Mouse (Mus musculus) erythroid progenitor cell, adult 5-6 weeks (primary cell): ENCODE data around the gene Tifa. TPM values are rescaled to one million over a fixed set of nuclear protein-coding genes. Genes with fewer than 3 reads are reported as not detected.
A peak's percentile ranks its signal among the peaks of the same experiment; 100 is the strongest.

ENCODE experiments used
- ATAC-seq: replicated peaks from 2 replicates; pipeline ENCODE4 v1.8.0; 2016; ENCODE audit warnings: moderate number of reproducible peaks, mild to moderate bottlenecking, moderate TSS enrichment, inconsistent platforms; ENCODE audit not compliant: poor library complexity, low FRiP score, severe bottlenecking
- total RNA-seq, 2 experiments: library from RNA; stranded (forward) in 1 of 2; stranded (reverse) in 1 of 2; fragments of 150-400 nt in 1 of 2; fragments of 186-747, 209-891 nt in 1 of 2; gene quantifications; 2 replicates each; pipeline versions ENCODE4 v1.2.3 to v1.2.4; 2015 to 2017; ENCODE audit warnings: low replicate concordance in 2 of 2

Tifa gene
- total RNA-seq, 2 experiments from 2014 or later = 73.2 to 80.1 TPM

- ATAC-seq = no peak
Measured at GRCm38 (mm10) chr3:127852722-127853121, 63.1 kb downstream of the Tifa start.

DNA sequence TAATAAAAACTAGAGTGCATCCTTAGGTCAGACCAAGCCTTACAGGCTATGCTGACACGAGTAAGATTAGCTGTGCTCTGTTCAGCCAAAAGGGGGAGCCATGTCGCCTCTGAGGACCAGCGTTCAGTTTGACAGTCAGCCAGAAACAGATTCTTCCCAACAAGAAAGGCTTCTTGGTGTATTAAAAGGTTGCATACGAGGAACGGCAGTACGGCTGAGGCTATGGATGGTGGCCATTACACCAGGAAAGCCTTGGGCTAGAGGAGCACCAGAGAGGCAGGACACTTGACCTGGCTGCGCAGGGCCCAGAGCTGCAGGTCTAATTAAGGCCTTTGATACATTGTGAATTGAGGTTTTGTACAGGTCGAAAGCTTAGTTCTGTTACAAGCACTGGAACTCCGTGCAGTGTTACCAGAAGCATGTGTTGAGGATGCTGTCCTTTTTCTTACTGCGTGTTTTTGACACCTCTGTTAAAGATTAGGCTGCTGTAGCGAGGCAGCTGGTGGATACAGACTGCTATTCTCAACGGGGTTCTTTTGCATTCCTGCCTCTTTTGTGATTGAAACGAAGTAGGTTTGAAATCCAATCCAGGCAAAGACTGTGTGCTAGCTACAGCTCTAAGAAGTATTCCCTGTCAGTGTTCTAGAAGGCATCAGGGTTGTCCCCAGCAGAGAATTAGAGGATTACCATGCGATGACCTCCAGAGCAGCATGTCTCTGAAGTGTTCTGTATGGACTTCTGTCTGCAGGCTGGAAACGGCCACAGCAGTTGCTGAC lies 64.0 kb downstream of the Tifa start:
- peak; percentile 93 for ATAC-seq

DNA sequence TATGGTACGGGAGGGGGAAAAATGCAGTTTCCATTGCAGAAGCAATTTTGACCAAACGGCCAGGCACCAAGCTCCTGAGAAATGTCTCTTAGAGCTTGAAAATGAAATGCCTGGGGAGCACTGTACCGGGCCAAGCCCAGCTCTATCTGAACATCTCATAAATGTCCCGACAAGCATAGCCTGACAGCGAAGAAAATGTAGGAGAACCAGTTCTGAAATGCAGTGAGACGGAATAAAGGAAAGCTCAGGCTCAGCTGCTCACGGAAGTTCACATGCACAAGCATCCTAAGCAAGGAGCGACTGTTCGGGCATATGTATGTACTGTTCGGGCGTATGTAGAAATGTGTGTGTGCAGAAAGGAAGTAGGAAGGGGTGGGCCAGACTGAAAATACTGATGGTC lies 71.7 kb downstream of the Tifa start:
- ATAC-seq = no peak

DNA sequence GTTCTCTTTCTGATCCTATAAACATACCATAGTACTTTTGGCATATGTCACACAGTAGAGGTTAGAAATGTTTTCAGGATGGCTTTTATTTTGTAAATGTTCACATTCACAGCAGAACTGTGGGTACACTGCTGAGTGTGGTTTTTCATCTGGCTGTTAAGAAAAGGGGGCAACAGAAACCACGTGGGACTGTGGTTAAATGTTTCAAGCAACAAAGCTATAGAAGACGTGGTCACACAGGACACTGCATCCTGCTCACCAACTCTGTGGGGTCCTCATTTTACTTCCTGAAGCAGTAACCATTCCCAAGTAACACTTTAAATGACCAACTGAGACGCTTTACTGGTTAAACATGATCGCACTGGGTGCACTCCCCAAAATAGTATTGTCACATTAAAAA lies 72.9 kb downstream of the Tifa start:
- no peak for ATAC-seq

DNA sequence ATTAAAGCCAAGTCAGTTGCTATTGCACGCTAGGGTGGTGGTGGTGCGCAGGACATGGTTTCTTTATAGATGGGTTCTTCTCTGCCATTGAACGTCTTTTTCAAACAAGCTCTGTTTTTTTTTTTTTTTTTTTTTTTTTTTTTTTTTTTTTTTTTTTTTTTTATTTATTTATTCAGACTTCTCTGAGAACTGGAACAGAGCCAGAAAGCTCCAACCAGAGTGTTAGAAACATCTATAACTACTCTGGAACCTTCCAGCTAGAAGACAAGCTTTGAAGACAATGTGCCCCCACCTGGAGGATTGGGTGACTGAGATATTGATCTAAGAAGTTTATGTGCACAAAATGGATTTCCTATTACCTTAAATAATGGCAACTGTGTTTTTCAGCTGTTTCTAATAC lies 74.0 kb downstream of the Tifa start:
- no peak for ATAC-seq

GRCm38 (mm10) chr3:127864242-127864641 lies 74.6 kb downstream of the Tifa start:
- ATAC-seq = no peak

DNA sequence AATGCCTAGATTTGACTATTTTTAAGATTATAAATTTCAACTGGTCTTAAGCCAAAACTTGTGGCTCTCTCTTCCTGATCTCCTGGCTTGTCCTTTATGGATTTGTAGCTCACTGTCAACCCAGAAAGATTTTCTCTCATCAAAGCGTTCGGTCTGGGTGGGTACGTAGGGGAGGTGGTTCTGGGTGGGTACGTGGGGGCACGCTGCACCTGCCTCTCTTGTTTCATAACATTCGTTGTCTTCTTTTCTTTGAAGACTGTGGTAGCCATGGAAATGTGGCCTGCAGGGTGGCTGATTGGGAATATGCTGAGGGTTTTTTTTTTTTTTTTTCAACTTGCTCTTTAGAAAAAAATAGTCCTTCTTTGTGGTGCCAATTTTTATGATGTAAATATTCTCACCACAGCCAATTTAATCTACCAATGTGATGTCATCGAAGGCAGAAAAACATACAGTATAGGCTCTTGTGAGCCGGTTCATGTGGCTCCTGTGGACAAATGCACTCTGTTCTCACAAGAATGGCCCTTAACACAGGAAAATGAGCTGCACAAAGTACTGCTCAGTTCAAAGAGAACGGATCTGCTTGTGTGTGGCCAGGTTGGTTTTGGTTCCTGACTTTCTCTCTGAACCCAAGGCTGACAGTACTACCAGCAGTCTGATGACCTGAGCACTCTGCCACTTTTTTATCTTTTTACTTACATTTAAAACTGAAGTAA lies 78.6 kb downstream of the Tifa start:
- ATAC-seq = no peak

- no peak for ATAC-seq
Measured at GRCm38 (mm10) chr3:127868880-127869279, 79.3 kb downstream of the Tifa start.

- no peak for ATAC-seq
Measured at GRCm38 (mm10) chr3:127871575-127871974, 82.0 kb downstream of the Tifa start.

DNA sequence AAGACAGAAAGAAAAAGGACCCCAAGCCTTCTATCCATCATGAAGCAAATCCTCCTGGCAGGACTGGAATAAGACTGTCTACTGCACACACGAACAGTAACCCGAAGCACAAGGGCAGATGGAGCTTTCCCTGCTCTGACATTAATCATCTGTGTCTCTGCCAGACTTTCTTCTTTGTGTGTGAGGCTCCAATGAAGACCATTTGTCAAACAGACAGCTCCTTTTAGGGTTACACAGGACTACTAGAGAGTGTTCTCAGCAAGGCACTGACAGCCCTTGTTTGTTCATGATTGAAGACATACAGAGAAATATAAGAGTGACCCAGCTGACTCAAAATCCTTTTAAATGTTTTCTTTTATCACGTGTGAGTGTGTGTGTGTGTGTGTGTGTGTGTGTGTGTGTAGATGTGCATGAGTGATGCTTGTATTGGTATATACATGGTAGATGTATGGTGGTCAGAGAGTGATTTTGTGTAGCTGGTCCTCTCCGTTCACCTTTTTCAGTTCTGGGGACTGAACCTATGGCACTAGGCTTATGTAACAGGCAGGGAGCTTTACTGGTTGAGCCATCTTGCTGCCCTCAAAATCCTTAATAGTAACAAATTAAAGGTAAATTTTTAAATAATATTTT lies 84.8 kb downstream of the Tifa start:
- ATAC-seq = no peak

DNA sequence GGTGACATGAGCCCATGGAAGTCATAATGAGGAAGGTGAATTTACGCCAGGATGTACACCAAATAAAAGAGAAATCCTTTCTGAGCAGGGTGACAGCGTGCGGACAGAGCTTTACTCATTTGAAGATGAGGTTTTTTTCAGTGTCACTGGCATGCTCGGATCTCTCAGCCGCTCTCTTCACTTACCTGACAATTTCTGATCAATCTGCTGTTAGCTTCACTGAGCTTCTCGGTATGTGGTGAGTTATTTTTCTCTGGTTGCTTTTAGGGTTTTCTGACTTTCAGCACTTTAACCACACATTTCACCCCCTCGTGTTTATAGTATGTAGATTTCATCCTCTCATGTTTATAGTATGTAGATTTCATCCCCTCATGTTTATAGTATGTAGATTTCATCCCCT lies 85.5 kb downstream of the Tifa start:
- ATAC-seq = no peak

- ATAC-seq = no peak
Measured at GRCm38 (mm10) chr3:127875509-127875908, 85.9 kb downstream of the Tifa start.

DNA sequence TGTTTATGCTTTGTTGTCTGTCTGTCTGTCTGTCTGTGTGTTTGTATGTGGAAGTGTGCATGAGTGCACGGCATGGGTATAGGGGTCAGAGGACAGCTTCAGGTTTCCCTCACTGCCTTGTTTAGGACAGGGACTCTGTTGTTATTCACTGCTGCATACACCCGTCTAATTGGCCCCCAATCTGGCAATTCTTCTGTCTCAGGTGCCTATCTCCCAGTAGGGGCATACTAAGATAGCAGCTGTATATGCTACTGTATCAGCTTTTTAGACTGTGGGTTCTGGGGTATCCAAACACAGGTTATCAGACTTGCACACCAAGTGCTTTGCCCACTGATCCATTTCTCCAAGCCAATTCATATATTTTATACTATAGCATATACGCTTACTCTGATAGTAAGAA lies 90.4 kb downstream of the Tifa start:
- no peak for ATAC-seq

DNA sequence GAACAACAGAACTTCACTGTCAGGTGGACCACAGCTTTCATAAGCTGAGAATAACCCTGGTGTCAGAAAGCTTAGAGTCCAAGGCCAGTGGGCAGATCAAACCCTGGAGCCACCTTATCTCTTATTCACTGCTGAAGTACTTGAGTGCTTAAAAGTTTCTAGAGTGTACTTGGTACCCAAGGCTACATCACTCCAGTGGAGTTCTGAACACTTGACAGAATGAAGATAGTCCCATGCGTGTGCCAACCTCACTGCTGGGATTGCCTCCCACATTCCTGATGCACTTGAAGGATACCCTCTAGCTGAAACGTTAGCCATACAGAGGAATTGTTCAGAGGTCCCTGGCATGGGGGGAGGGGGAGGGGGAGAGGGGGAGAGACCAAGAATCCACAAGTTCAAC lies 92.1 kb downstream of the Tifa start:
- no peak; the same call in 1 of the 2 replicates for ATAC-seq

Other genes with a start within 250 kb of the Tifa start
- 40.4 and 44.0 TPM in 2 replicates for gene Larp7, start 236.5 kb upstream of the Tifa start, total RNA-seq (2015; ENCODE audit: low replicate concordance)
- 57.6 and 78.3 TPM in 2 replicates for gene Larp7, start 236.5 kb upstream of the Tifa start, total RNA-seq (2017; ENCODE audit: low replicate concordance)
- 40.0 and 59.1 TPM in 2 replicates for gene Zgrf1, start 236.3 kb upstream of the Tifa start, total RNA-seq (2015; ENCODE audit: low replicate concordance)
- gene Zgrf1, start 236.3 kb upstream of the Tifa start, total RNA-seq (2017; ENCODE audit: low replicate concordance) = 45.4 and 60.6 TPM in 2 replicates
- gene Neurog2, start 156.7 kb upstream of the Tifa start, total RNA-seq (2015; ENCODE audit: low replicate concordance) = not detected in 2 replicates
- gene Neurog2, start 156.7 kb upstream of the Tifa start, total RNA-seq (2017; ENCODE audit: low replicate concordance) = not detected in 2 replicates
- gene Alpk1, start 9.3 kb upstream of the Tifa start, total RNA-seq (2015; ENCODE audit: low replicate concordance) = 2.5 and 10.5 TPM in 2 replicates
- gene Alpk1, start 9.3 kb upstream of the Tifa start, total RNA-seq (2017; ENCODE audit: low replicate concordance) = 1.2 and 2.1 TPM in 2 replicates
- gene Ap1ar, start 47.7 kb downstream of the Tifa start, total RNA-seq (2015; ENCODE audit: low replicate concordance) = 48.6 and 63.1 TPM in 2 replicates
- gene Ap1ar, start 47.7 kb downstream of the Tifa start, total RNA-seq (2017; ENCODE audit: low replicate concordance) = 33.2 and 45.6 TPM in 2 replicates
- gene Fam241a, start 106.5 kb downstream of the Tifa start, total RNA-seq (2015; ENCODE audit: low replicate concordance) = 146 and 187 TPM in 2 replicates
- gene Fam241a, start 106.5 kb downstream of the Tifa start, total RNA-seq (2017; ENCODE audit: low replicate concordance) = 81.7 and 106 TPM in 2 replicates